Mouse (Mus musculus) cerebellum, adult 11-12 months (tissue): ENCODE measurements around the gene Cacna2d1.
A peak's percentile ranks its signal among the peaks of the same experiment; 100 is the strongest.

Experiments
- DNase-seq: peaks from one replicate; pipeline ENCODE4 v3.0.0; 2022

Gene Cacna2d1

DNA sequence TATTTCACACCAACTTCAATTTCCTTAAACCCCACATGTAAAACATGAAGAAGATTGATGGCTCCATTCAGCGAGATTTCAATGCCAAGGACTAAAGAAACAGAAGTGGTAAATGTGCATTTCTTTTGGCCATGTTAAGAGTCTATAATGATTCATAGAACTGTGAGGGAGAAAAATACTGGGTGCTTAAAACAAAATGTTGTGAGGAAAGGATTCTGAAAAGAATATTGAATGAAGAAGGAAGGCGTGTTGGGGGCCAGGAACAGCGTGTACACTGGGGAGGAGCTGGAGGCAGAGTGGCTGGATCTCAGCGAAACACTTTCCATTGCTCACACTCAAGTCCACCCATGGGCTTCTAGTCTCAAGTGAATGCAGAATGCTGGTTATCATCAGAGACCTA lies 360.2 kb downstream of the Cacna2d1 start:
- no peak for DNase-seq

- DNase-seq = no peak
Measured at GRCm38 (mm10) chr5:16297170-16297771, 362.8 kb downstream of the Cacna2d1 start.

- no peak for DNase-seq
Measured at GRCm38 (mm10) chr5:16299631-16300030, 365.1 kb downstream of the Cacna2d1 start.

GRCm38 (mm10) chr5:16309168-16310006 lies 374.9 kb downstream of the Cacna2d1 start:
- DNase-seq = peak; percentile 17

GRCm38 (mm10) chr5:16314242-16314641 lies 379.8 kb downstream of the Cacna2d1 start:
- no peak for DNase-seq

- no peak for DNase-seq
Measured at GRCm38 (mm10) chr5:16315983-16316390, 381.5 kb downstream of the Cacna2d1 start.

DNA sequence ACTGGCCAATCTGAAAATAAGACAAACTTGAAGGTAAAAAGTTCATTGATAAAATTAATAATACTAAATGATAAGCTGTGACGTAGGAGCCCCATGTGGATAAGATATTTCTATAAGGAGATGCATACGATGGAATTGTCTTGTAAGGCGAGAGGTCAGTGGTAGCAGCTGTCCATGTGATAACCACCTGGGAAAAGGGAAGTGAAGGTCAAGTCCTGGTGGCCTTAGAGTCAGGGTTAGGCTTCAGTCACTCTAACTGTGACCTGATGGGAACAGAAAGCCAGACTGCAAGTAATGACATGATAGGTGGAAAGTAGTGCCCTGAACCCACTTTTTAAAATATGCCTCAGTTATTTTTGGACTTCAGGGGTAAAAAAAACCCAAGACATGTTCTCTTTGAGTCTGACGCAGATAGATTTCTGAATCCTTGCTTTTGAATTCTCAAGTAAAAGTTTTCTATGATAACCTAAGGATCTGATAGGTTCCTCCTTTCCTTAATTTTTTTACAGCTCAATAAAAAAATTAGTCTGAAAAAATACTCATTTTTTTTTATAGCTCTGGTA lies 383.3 kb downstream of the Cacna2d1 start:
- DNase-seq = no peak

DNA sequence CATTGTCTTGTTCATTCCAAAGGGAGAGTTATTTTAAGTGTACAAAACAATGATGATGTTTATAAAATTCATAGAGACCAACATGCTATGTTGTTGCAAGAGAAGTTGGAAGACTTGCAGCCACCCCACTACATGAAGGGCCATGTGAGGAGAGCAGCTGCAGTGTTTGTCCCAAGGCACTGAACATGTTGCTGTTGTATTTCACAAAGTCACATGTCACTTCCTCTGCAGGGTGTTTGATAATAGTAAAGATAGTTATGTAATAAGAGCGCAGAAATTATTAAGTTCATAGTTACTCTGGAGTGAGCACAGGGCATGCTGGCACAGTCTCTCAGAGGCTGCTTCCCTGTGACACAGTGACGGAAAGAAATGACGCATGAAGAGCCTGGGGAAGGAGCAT lies 392.1 kb downstream of the Cacna2d1 start:
- no peak for DNase-seq

DNA sequence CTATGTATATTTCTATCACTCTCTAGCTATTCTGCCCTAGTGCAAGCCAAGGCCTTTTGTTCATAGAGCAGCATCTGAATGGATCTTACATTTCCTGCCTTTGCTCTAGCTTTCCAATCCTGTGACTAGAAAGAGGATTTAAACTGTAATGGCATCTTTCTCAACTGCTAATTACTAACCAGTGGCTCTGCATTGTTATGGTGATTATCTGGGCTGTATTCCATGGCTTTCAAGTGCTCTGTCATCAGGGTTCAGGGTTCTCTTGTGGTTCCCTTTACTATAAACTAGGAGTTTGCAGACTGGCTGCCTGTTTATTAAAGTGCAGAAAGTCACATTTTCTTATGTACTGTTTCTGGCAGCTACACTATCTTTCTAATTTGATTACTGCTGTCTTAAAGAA lies 410.9 kb downstream of the Cacna2d1 start:
- no peak for DNase-seq

DNA sequence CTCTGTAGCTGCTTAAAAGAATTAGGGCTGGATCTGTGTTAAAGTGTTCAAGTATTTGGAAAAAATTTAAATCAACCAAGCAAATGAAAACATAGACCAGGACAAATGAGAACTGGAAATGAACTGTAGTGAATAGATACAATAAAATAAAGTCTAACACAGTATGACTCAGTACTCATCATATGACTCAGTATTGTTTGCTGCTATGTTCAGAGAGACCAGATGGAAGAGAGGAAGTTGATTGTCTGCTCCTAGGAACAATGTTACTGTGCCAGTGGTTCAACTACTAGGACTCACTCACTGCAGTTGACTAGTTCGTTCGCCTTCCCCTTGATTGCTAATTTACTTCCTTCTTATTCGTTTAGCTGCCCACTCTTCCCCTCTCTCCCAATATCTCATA lies 421.3 kb downstream of the Cacna2d1 start:
- no peak for DNase-seq

DNA sequence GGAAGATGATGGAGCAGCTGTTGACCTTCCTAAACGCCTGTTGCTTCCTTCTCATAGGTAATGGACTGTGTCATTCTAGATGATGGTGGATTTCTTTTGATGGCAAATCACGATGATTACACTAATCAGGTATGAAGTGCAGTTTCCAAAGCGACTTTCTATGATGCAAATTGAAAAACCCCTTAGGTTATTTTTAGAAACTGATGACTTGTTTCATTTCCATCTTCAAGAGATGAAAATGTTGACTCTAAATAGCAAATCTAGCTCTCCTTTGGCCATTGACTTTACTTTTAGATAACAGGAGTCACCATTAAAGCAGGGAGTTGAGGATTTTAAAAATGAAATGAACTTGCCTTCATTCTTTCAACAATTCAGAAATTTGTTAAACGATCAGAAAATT lies 423.2 kb downstream of the Cacna2d1 start:
- DNase-seq = no peak

DNA sequence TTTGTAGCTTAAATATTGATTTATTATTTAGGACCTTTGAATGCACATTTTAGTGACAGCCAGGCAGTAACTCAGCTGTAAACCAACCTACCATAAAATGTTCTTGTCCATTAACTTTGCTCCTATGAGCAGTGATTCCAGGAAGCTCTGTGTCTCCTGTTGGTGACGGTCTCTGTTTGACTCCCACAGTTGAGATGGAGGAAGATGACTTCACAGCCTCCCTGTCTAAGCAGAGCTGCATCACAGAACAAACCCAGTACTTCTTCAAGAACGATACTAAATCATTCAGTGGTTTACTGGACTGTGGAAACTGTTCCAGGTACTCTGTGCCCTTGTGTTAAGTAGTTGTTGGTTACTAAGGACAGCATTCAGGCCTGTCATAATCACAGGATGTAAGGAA lies 427.6 kb downstream of the Cacna2d1 start:
- DNase-seq = no peak

DNA sequence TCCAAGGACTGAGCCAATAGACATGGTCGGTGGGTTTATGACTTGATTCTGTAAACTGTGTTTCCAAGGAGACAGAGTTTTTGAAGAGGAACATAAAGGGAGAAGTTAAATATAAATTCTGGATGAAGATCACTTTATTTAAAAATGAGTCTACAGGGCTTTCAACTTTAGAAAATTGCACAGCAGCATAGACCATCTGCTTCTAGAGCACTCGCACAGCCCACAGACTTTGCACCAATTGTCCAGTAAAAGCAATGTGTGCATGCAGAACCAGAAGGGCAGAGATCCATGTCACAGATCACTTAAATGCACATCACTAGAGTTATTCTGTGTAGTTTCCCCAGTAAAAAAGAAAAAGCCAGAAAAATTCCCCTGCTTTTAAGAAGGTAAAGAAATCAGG lies 428.7 kb downstream of the Cacna2d1 start:
- no peak for DNase-seq

DNA sequence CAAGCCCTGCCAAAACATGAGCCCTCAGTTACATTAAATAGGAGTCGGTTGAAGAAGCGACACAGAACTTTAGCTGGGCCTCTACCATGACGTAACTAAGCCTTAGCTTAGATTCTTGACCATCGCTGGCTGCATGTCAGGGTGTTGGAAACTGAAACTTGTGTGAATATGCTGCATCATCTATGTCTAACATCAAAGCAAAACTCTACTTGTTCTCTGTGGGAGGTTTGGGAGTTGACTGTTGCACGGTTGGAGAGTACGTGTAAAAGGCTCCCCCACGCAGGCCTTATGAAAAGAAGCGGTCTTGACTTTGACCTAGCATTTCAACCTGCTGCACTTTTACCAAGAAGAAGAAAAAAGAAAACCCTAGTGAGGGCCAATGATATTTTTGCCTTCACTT lies 436.2 kb downstream of the Cacna2d1 start:
- DNase-seq = no peak

DNA sequence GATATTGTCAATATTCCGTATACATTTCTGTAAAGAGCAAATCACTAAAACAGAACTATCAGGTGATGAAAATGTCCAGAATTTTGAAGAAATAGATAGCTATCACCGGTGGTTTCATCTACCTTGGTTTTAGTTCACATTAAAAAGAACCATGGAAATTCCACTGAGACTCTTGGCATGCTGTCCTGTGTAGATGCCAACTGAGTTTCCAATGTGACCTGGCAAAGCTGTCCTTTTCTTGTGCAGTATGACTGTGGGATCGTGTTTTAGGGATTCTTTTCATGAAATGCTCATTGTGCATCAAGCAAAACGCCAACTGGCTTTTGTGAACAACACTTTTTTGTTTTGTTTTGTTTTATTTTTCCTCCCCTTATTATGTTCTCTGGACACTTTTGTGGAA lies 439.5 kb downstream of the Cacna2d1 start:
- peak; percentile 9 for DNase-seq

GRCm38 (mm10) chr5:16376329-16376908 lies 441.9 kb downstream of the Cacna2d1 start:
- no peak for DNase-seq

- no peak for DNase-seq
Measured at GRCm38 (mm10) chr5:16410011-16410410, 475.5 kb downstream of the Cacna2d1 start.

DNA sequence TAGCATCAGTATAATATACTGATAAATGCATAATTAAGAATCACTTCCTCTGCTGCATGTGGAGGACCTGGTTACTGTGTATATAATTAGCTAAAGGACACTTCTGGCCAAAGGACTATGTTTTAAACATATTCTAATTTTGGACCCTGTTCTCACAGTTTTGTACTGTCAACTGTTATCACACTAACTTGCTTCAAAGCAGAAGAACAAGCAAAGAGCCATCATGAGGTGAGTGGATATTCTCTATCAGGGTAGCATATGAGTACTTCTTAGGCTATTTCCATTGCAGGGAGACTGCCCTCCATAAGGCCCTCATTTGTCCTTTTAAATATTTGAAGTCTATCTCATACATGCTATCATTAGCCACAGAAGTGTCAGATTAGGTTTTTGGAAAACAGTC lies 480.2 kb downstream of the Cacna2d1 start:
- DNase-seq = no peak

DNA sequence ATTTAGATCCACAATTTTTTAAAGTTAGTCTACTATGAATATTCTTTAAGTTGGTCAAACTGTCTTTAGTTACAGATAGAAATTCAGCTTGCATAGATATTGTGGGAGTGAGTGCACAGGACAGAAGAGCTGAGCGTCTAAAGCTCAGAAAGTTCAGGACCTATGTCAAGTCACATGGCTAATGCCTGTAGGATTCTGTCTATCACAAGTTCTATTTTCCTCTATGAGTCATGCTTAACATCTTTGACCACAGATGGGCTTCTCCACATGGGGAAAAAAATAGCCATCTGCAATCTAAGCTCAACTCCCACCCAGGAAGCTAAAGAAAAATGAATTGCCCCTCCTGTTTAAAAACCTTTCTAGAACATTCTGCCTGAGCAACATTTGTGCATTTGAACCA lies 483.5 kb downstream of the Cacna2d1 start:
- no peak for DNase-seq

- no peak for DNase-seq
Measured at GRCm38 (mm10) chr5:16418504-16418903, 484.0 kb downstream of the Cacna2d1 start.
